Mouse (Mus musculus) ES-Bruce4 (cell line): Measurements from ENCODE around the gene Cfap44. TPM values are rescaled to one million over a fixed set of nuclear protein-coding genes. Genes with fewer than 3 reads are reported as not detected.
A peak's percentile ranks its signal among the peaks of the same experiment; 100 is the strongest.

Source experiments
- H3K27ac ChIP-seq: 2 replicates; pipeline ENCODE4 v1.5.1; 2012; ENCODE audit warnings: low read length, inconsistent platforms; ENCODE audit not compliant: insufficient read depth
- H3K27me3 ChIP-seq: 2 replicates; pipeline ENCODE4 v1.6.1; 2012; ENCODE audit warnings: mild to moderate bottlenecking, low read length, inconsistent platforms; ENCODE audit not compliant: control insufficient read depth, poor library complexity, insufficient read depth, severe bottlenecking
- H3K36me3 ChIP-seq: 2 replicates; pipeline ENCODE4 v1.6.1; 2012; ENCODE audit warnings: inconsistent platforms, mild to moderate bottlenecking, low read length, moderate library complexity; ENCODE audit not compliant: control insufficient read depth, poor library complexity, insufficient read depth, severe bottlenecking
- H3K4me1 ChIP-seq: one replicate; pipeline ENCODE4 v1.8.1; 2011; ENCODE audit warnings: low read length; ENCODE audit not compliant: control insufficient read depth, insufficient read depth
- H3K4me3 ChIP-seq: 2 replicates; pipeline ENCODE4 v1.5.1; 2011; ENCODE audit warnings: low read depth, mild to moderate bottlenecking, low read length
- H3K9ac ChIP-seq: 2 replicates; pipeline ENCODE4 v1.6.1; 2012; ENCODE audit warnings: low read depth, mild to moderate bottlenecking, inconsistent platforms; ENCODE audit not compliant: poor library complexity, severe bottlenecking
- H3K9me3 ChIP-seq: replicated peaks from 2 replicates; pipeline ENCODE4 v1.6.1; 2012; ENCODE audit warnings: mild to moderate bottlenecking, low read length, inconsistent platforms; ENCODE audit not compliant: control insufficient read depth, poor library complexity, insufficient read depth, severe bottlenecking
- CTCF ChIP-seq: IDR thresholded peaks from one replicate; pipeline ENCODE4 v1.8.1; 2011; ENCODE audit warnings: low read depth, low read length
- EP300 ChIP-seq: IDR thresholded peaks from 2 replicates; pipeline ENCODE4 v1.6.1; 2011; ENCODE audit warnings: low read depth, low read length; ENCODE audit not compliant: insufficient read depth
- POLR2A ChIP-seq: IDR thresholded peaks from one replicate; pipeline ENCODE4 v1.8.1; 2011; ENCODE audit warnings: low read length; ENCODE audit not compliant: insufficient read depth
- polyA plus RNA-seq: library from polyadenylated mRNA; stranded (reverse); fragments of >200 nt; gene quantifications from 2 replicates; pipeline ENCODE4 v1.2.4, GENCODE M21; 2011; ENCODE audit warnings: low read depth; ENCODE audit not compliant: missing spikeins, insufficient read depth, insufficient read length

Cfap44 gene
- polyA plus RNA-seq, 1 experiment, result 2.7 TPM

GRCm38 (mm10) chr16:44484079-44484478 is 89.5 kb downstream of the Cfap44 start:
- no peak overlapping the region for H3K9ac ChIP-seq

GRCm38 (mm10) chr16:44484831-44485230 is 90.2 kb downstream of the Cfap44 start:
- H3K4me1 ChIP-seq, result no peaks in the 10 kb centered on the region
- no peaks in the 10 kb centered on the region for H3K36me3 ChIP-seq
- H3K9me3 ChIP-seq, result no peaks in the 10 kb centered on the region
- no peak overlapping the region for H3K27ac ChIP-seq
- no peak for TF ChIP-seq EP300
- TF ChIP-seq POLR2A, result no peak
- no peak for TF ChIP-seq CTCF
- no peak overlapping the region for H3K4me3 ChIP-seq
- H3K9ac ChIP-seq, result no peak overlapping the region
- peaks cover 3% of the 10 kb centered on the region; the same call in 1 of the 2 replicates for H3K27me3 ChIP-seq

More at GRCm38 (mm10) chr16:44484079-44484478, 89.5 kb downstream of the Cfap44 start:
- H3K27me3 ChIP-seq, result peaks cover 3% of the 10 kb centered on the region; the same call in 1 of the 2 replicates
- H3K27ac ChIP-seq, result no peak overlapping the region
- H3K36me3 ChIP-seq, result no peaks in the 10 kb centered on the region
- no peak overlapping the region for H3K4me3 ChIP-seq
- no peaks in the 10 kb centered on the region for H3K9me3 ChIP-seq
- H3K4me1 ChIP-seq, result no peaks in the 10 kb centered on the region
- no peak for TF ChIP-seq EP300
- TF ChIP-seq CTCF, result peak; percentile 68

DNA sequence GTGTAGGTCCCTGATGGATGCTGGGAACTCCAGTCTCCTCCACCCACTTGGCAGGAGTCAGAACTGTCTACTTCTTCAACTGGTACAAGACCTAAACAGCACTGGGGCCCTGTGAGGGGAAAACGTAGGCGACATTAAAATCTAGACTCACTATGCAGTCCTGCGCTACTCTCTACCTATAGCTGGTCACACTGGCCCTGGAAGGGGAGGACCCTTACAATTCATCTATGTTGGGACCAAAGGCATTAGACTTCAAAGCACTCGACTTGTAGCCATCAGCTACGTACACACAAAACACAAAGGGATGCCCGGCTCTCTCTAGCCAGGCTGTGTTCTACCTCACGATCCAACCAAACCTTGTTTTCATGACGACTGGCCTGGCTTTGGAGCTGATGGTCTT is 91.1 kb downstream of the Cfap44 start:
- H3K36me3 ChIP-seq, result no peaks in the 10 kb centered on the region

GRCm38 (mm10) chr16:44486612-44487011 is 92.0 kb downstream of the Cfap44 start:
- Histone ChIP-seq H3K4me3 (no peak overlapping the region), H3K27me3 (no peaks in the 10 kb centered on the region), H3K4me1 (no peaks in the 10 kb centered on the region), H3K9me3 (no peaks in the 10 kb centered on the region), H3K9ac (no peak overlapping the region), H3K27ac (no peak overlapping the region), H3K36me3 (no peaks in the 10 kb centered on the region)
- TF ChIP-seq CTCF (no peak), POLR2A (no peak), EP300 (no peak)

More for the DNA sequence above, 91.1 kb downstream of the Cfap44 start:
- no peaks in the 10 kb centered on the region for H3K4me1 ChIP-seq
- no peaks in the 10 kb centered on the region for H3K9me3 ChIP-seq
- H3K9ac ChIP-seq, result no peak overlapping the region
- H3K27me3 ChIP-seq, result peaks cover 3% of the 10 kb centered on the region; the same call in 1 of the 2 replicates
- no peak overlapping the region for H3K27ac ChIP-seq
- no peak for TF ChIP-seq CTCF
- no peak for TF ChIP-seq EP300
- TF ChIP-seq POLR2A, result no peak
- H3K4me3 ChIP-seq, result no peak overlapping the region

DNA sequence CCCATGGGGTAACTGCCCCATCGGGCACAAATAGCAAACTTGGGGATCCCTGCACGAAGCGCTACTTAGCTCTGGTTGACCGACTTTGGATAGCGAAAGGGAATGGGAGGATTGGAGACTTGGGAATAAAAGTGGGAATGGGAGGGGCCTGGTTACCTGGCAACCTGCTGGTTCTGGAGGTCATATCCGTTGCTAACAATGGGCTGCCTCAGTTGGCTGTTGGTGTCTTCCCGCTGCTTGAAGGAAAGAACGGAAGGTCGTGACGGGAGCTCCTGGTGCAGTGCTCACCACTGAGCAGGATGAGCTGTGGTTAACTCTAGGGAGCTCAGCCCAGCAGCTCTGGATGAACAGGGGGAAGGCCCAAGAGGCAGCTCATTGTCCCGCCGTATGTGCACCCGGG is 92.6 kb downstream of the Cfap44 start:
- no peak overlapping the region for H3K27ac ChIP-seq
- TF ChIP-seq POLR2A (no peak), EP300 (no peak)
- no peak overlapping the region for H3K9ac ChIP-seq
- H3K36me3 ChIP-seq, result no peaks in the 10 kb centered on the region
- no peaks in the 10 kb centered on the region for H3K4me1 ChIP-seq
- no peaks in the 10 kb centered on the region for H3K27me3 ChIP-seq
- no peaks in the 10 kb centered on the region for H3K9me3 ChIP-seq
- H3K4me3 ChIP-seq, result no peak overlapping the region

DNA sequence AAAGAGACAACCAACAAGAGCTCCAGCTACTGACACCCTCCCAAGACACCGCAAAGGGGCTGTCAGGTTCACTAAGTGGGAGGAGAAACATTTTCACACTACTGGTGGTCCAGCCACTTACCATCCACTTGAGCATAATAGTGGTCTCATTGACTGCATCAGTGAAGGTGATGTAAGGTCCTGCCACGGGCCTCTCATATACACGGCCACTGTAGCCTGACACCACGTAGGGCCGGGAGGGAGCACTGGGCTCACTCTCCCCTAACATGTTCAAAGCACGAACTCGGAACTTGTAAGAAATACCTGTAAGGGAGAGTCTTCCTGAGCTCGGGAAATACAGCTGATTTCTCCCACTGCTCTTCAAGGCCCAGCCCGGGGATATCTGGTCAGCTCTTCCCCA is 96.5 kb downstream of the Cfap44 start:
- no peak overlapping the region for H3K9ac ChIP-seq
- no peaks in the 10 kb centered on the region for H3K27me3 ChIP-seq
- H3K9me3 ChIP-seq, result no peaks in the 10 kb centered on the region
- TF ChIP-seq EP300 (no peak), POLR2A (no peak), CTCF (no peak)
- no peaks in the 10 kb centered on the region for H3K36me3 ChIP-seq
- H3K4me1 ChIP-seq, result no peaks in the 10 kb centered on the region
- no peak overlapping the region for H3K4me3 ChIP-seq
- no peak overlapping the region for H3K27ac ChIP-seq
